ENCODE assay signal across 12 mouse cellular contexts in genomic region chr16:30146208-30146525, GRCm38 (mm10).
DNase-seq lines count a peak whose midpoint lies in the region; ATAC-seq and TF ChIP-seq lines count a peak whose summit lies in the region.
"Had no signal": no experiment of that assay in that cellular context is flagged by ENCODE, and none has a peak within 500 bp of the region (broad histone marks: within the 10 kb centered on the region; RNA-seq: fewer than 3 reads in every experiment).

No protein-coding gene starts in this region.

- H3K9ac ChIP-seq in kidney, embryonic 15.5 days = no peak overlapping the region
- no peak overlapping the region for H3K9ac ChIP-seq in limb, embryonic 11.5 days (ENCODE audit: low read length)

- no peak overlapping the region for H3K27ac ChIP-seq in kidney, embryonic 15.5 days
- H3K27ac ChIP-seq in embryonic facial prominence, embryonic 10.5 days (replicated peaks) = peak overlapping the region; percentile 66; the same call in 1 of the 2 replicates
- H3K27ac ChIP-seq in limb, embryonic 11.5 days (replicated peaks; ENCODE audit: low read depth, low read length) = no peak overlapping the region
- H3K27ac ChIP-seq: liver, embryonic 12.5 days had no signal

- 56% methylated on average over 1 of the region's 1 CpGs for WGBS in kidney, embryonic 15.5 days
- WGBS in embryonic facial prominence, embryonic 10.5 days = 70% methylated on average over 1 of the region's 1 CpGs
- WGBS in limb, embryonic 11.5 days = 38% methylated on average over 1 of the region's 1 CpGs

- H3K27me3 ChIP-seq in kidney, embryonic 15.5 days = no peaks in the 10 kb centered on the region
- H3K27me3 ChIP-seq in G1E (ENCODE audit: insufficient read depth, low read length) = no peaks in the 10 kb centered on the region
- H3K27me3 ChIP-seq in embryonic facial prominence, embryonic 10.5 days (replicated peaks; ENCODE audit: low read depth, poor library complexity, severe bottlenecking) = peaks cover 77% of the 10 kb centered on the region
- no peaks in the 10 kb centered on the region for H3K27me3 ChIP-seq in limb, embryonic 11.5 days (ENCODE audit: control insufficient read depth, insufficient read depth, low read length)

- 0 out of 2 replicates have a peak, but pooled peaks have one; percentile 15 for ATAC-seq in kidney, embryonic 15.5 days (replicated peaks; ENCODE audit: low FRiP score)
- ATAC-seq in G1E (ENCODE audit: extremely low read depth, insufficient number of reproducible peaks, low FRiP score, poor library complexity, severe bottlenecking) = 0 out of 2 replicates have a peak, but pooled peaks have one; percentile 16
- peak; percentile 40; the same call in 1 of the 2 replicates for ATAC-seq in limb, embryonic 11.5 days (ENCODE audit: insufficient number of reproducible peaks, low FRiP score, low TSS enrichment, low read depth)

- H3K4me2 ChIP-seq in kidney, embryonic 15.5 days = no peak overlapping the region
- H3K4me2 ChIP-seq in limb, embryonic 11.5 days (ENCODE audit: low read depth, severe bottlenecking) = no peak overlapping the region

- H3K9me3 ChIP-seq in kidney, embryonic 15.5 days (replicated peaks) = no peaks in the 10 kb centered on the region
- no peaks in the 10 kb centered on the region for H3K9me3 ChIP-seq in G1E (replicated peaks)
- no peaks in the 10 kb centered on the region for H3K9me3 ChIP-seq in embryonic facial prominence, embryonic 10.5 days
- no peaks in the 10 kb centered on the region for H3K9me3 ChIP-seq in limb, embryonic 11.5 days (ENCODE audit: control insufficient read depth, low read length)
- H3K9me3 ChIP-seq: heart, embryonic 10.5 days; liver, embryonic 12.5 days had no signal

- DNase-seq in kidney, postnatal 4 days = no peak
- DNase-seq in G1E (ENCODE audit: low spot score) = no peak
- DNase-seq in embryonic facial prominence, embryonic 10.5 days (ENCODE audit: low spot score) = no peak
- DNase-seq in limb, embryonic 11.5 days (ENCODE audit: low spot score) = no peak
- no peak for DNase-seq in liver
- no peak for DNase-seq in adrenal gland, adult 18-20 months (ENCODE audit: low spot score in 2 of 2)
- DNase-seq: cerebellum, adult 9-10 months; kidney, adult 2 months; kidney, postnatal 36 days had no signal

- TF ChIP-seq CTCF in G1E (IDR thresholded peaks at IDR 0.05; ENCODE audit: low read depth, low read length) = no peak

- H3K4me3 ChIP-seq in kidney, embryonic 15.5 days (replicated peaks) = no peak overlapping the region
- H3K4me3 ChIP-seq in G1E (ENCODE audit: low read depth, low read length) = no peak overlapping the region
- no peak overlapping the region for H3K4me3 ChIP-seq in embryonic facial prominence, embryonic 10.5 days
- H3K4me3 ChIP-seq in limb, embryonic 11.5 days (ENCODE audit: low read depth, low read length) = no peak overlapping the region

- peaks cover 19% of the 10 kb centered on the region for H3K4me1 ChIP-seq in kidney, embryonic 15.5 days
- H3K4me1 ChIP-seq in G1E (ENCODE audit: insufficient read depth, low read depth, low read length) = peaks cover 70% of the 10 kb centered on the region
- peaks cover 23% of the 10 kb centered on the region for H3K4me1 ChIP-seq in embryonic facial prominence, embryonic 10.5 days
- H3K4me1 ChIP-seq in limb, embryonic 11.5 days (ENCODE audit: control insufficient read depth, insufficient read depth, low read length) = peaks cover 28% of the 10 kb centered on the region

- H3K36me3 ChIP-seq in kidney, embryonic 15.5 days = no peaks in the 10 kb centered on the region
- H3K36me3 ChIP-seq in G1E (replicated peaks) = no peaks in the 10 kb centered on the region
- no peaks in the 10 kb centered on the region for H3K36me3 ChIP-seq in embryonic facial prominence, embryonic 10.5 days (replicated peaks)
- H3K36me3 ChIP-seq in limb, embryonic 11.5 days (ENCODE audit: control insufficient read depth, insufficient read depth, low read length) = no peaks in the 10 kb centered on the region
- H3K36me3 ChIP-seq: heart, embryonic 10.5 days; liver, embryonic 12.5 days had no signal
